Mouse (Mus musculus) lung, postnatal 0 days (tissue): Measurements from ENCODE around the gene Ccser2. TPM values are rescaled to one million over a fixed set of nuclear protein-coding genes. Genes with fewer than 3 reads are reported as not detected.
A peak's percentile ranks its signal among the peaks of the same experiment; 100 is the strongest.

Experiments used
- ATAC-seq: fragments of 200-750 bp; cut with Nextera tagmentation; 2 replicates; pipeline ENCODE4 v1.8.0; 2017; ENCODE audit warnings: moderate library complexity
- DNase-seq: peaks from one replicate; pipeline ENCODE4 v3.0.0-alpha.2; 2016; ENCODE audit warnings: low spot score
- H3K27ac ChIP-seq: fragments of 300-500 bp; sonication (generic); 2 replicates; pipeline ENCODE4 v1.5.1; 2014; ENCODE audit warnings: antibody characterized with exemption, mild to moderate bottlenecking, low read length, mixed read lengths
- H3K27me3 ChIP-seq: fragments of 300-500 bp; sonication (generic); replicated peaks from 2 replicates; pipeline ENCODE4 v1.6.1; 2014; ENCODE audit warnings: low read length, mixed read lengths; ENCODE audit not compliant: insufficient read depth
- H3K36me3 ChIP-seq: fragments of 300-500 bp; sonication (generic); 2 replicates; pipeline ENCODE4 v1.6.1; 2014; ENCODE audit warnings: low read length, mixed read lengths; ENCODE audit not compliant: insufficient read depth
- H3K4me1 ChIP-seq: fragments of 300-500 bp; sonication (generic); 2 replicates; pipeline ENCODE4 v1.6.1; 2014; ENCODE audit warnings: antibody characterized with exemption, low read depth, low read length, mixed read lengths; ENCODE audit not compliant: insufficient read depth
- H3K4me2 ChIP-seq: fragments of 300-500 bp; sonication (generic); replicated peaks from 2 replicates; pipeline ENCODE4 v1.6.1; 2014; ENCODE audit warnings: low read depth, mild to moderate bottlenecking, low read length, moderate library complexity, mixed read lengths
- H3K4me3 ChIP-seq: fragments of 300-500 bp; sonication (generic); 2 replicates; pipeline ENCODE4 v1.5.1; 2014; ENCODE audit warnings: low read depth, low read length
- H3K9ac ChIP-seq: fragments of 300-500 bp; sonication (generic); replicated peaks from 2 replicates; pipeline ENCODE4 v1.6.1; 2014; ENCODE audit warnings: low read depth, mild to moderate bottlenecking
- H3K9me3 ChIP-seq: fragments of 300-500 bp; sonication (generic); 2 replicates; pipeline ENCODE4 v1.6.1; 2016; ENCODE audit warnings: low read length, mixed read lengths
- CTCF ChIP-seq: IDR thresholded peaks from 2 replicates; pipeline ENCODE4 v1.5.1; 2016; ENCODE audit warnings: antibody characterized with exemption, mild to moderate bottlenecking
- EP300 ChIP-seq: IDR thresholded peaks from 2 replicates; pipeline ENCODE4 v1.6.1; 2016; ENCODE audit warnings: antibody characterized with exemption, mild to moderate bottlenecking, control low read depth
- WGBS: fragments of 180-500 bp; shearing (Covaris S2); extraction: QIAGEN DNeasy Blood & Tissue Kit; methylation state at CpG from one replicate; pipeline ENCODE4 v1.1.7; 2014; 5-methylcytosine and 5-hydroxymethylcytosine counted together
- polyA plus RNA-seq: library from polyadenylated mRNA; unstranded; fragments of >200 nt; fragmentation: Nextera tagmentation; extraction: Ambion mirVana; gene quantifications from 2 replicates; pipeline ENCODE4 v1.2.1, GENCODE M21; 2015

Ccser2 gene
- polyA plus RNA-seq, 1 experiment from 2014 or later, result 48.0 TPM

DNA sequence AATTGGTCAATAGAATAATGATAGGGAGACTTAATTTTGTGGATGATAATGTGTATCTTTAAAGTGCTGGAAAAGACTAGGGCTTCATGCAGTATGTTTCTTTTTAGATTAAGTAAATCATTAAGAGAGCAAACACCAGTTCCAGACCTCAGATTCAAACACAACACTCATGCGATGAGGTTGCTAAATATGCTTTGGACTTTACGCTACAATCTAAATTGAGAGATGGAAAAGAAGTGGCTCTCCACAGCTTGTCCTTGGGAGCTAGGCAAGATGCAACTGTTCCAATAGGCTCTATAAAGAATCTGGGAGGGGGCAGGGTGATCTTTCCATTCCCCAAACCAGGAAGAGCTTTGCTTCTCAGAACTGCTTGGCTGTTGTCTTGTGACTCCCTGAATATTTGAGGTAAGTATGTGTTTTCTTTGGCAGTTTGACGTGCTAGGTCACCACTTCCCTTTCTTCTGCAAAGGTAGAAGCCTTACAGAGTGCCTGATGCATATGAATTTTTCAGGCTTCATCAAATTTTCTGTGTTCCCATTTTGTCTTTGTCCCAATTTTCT, 1.4 kb upstream of the Ccser2 start:
- ATAC-seq, result no peak
- Histone ChIP-seq H3K27ac (no peak overlapping the region), H3K36me3 (no peaks in the 10 kb centered on the region), H3K4me3 (no peak overlapping the region), H3K27me3 (no peaks in the 10 kb centered on the region), H3K4me2 (no peak overlapping the region), H3K4me1 (no peaks in the 10 kb centered on the region), H3K9ac (no peak overlapping the region), H3K9me3 (no peaks in the 10 kb centered on the region)
- TF ChIP-seq EP300 (no peak), CTCF (no peak)
- 65% methylated on average over 3 of the region's 3 CpGs for WGBS
- DNase-seq, result peak; percentile 41

- DNase-seq, result peak; percentile 40
These were observed 425 bp downstream of the Ccser2 start for GRCm38 (mm10) chr14:36968076-36968627.

DNA sequence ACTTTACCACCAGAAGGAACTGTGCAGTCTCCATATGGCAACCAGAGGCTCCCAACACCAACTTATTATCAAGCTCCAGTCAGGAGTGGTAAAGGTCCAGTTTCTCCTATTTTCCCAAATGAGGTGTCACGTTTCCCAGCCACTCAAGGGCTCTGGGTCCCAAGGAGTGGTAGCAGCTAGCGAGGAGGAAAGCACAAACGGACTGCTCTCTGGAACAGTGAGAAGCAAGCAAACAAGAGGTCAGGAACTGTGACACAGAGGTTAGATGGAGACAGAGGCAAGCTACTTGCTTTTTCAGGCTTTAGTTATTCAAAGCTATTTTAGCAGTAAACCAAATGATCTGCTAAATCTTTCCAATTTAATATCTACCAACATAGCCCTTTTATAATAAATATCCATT, 3.2 kb downstream of the Ccser2 start:
- no peak for TF ChIP-seq EP300
- no peak for TF ChIP-seq CTCF
- H3K4me3 ChIP-seq, result no peak overlapping the region
- H3K4me1 ChIP-seq, result no peaks in the 10 kb centered on the region
- H3K4me2 ChIP-seq, result no peak overlapping the region
- ATAC-seq (no peak), DNase-seq (no peak)
- WGBS, result 40% methylated on average over 3 of the region's 3 CpGs
- no peak overlapping the region for H3K27ac ChIP-seq
- no peaks in the 10 kb centered on the region for H3K27me3 ChIP-seq
- no peaks in the 10 kb centered on the region for H3K36me3 ChIP-seq
- no peaks in the 10 kb centered on the region for H3K9me3 ChIP-seq
- H3K9ac ChIP-seq, result no peak overlapping the region

More at GRCm38 (mm10) chr14:36968076-36968627, 425 bp downstream of the Ccser2 start:
- Histone ChIP-seq H3K27me3 (no peaks in the 10 kb centered on the region), H3K4me1 (no peaks in the 10 kb centered on the region), H3K27ac (peak overlapping the region; percentile 79), H3K36me3 (no peaks in the 10 kb centered on the region), H3K9ac (peak overlapping the region; percentile 71), H3K4me3 (peak overlapping the region; percentile 81), H3K4me2 (peak overlapping the region; percentile 79), H3K9me3 (no peaks in the 10 kb centered on the region)
- WGBS, result under 1% methylated on average over 19 of the region's 49 CpGs
- peak; percentile 72 for ATAC-seq
- TF ChIP-seq CTCF (no peak), EP300 (no peak)

GRCm38 (mm10) chr14:36962477-36962876, 6.1 kb downstream of the Ccser2 start:
- Histone ChIP-seq H3K9ac (no peak overlapping the region), H3K4me1 (no peaks in the 10 kb centered on the region), H3K27me3 (no peaks in the 10 kb centered on the region), H3K4me2 (no peak overlapping the region), H3K9me3 (no peaks in the 10 kb centered on the region), H3K4me3 (no peak overlapping the region), H3K27ac (no peak overlapping the region), H3K36me3 (no peaks in the 10 kb centered on the region)
- 84% methylated on average over 2 of the region's 2 CpGs for WGBS
- TF ChIP-seq CTCF (no peak), EP300 (no peak)
- ATAC-seq, result no peak
- DNase-seq, result no peak

- H3K4me3 ChIP-seq, result no peak overlapping the region
- H3K4me2 ChIP-seq, result no peak overlapping the region
- H3K27ac ChIP-seq, result no peak overlapping the region
- DNase-seq (no peak), ATAC-seq (no peak)
- TF ChIP-seq CTCF (no peak), EP300 (no peak)
- no peaks in the 10 kb centered on the region for H3K36me3 ChIP-seq
- 78% methylated on average over 6 of the region's 6 CpGs for WGBS
- H3K9ac ChIP-seq, result no peak overlapping the region
- peaks cover under 1% of the 10 kb centered on the region; the same call in 1 of the 2 replicates for H3K4me1 ChIP-seq
- no peaks in the 10 kb centered on the region for H3K27me3 ChIP-seq
- H3K9me3 ChIP-seq, result no peaks in the 10 kb centered on the region
These were observed 10.9 kb downstream of the Ccser2 start for GRCm38 (mm10) chr14:36957719-36958118.

DNA sequence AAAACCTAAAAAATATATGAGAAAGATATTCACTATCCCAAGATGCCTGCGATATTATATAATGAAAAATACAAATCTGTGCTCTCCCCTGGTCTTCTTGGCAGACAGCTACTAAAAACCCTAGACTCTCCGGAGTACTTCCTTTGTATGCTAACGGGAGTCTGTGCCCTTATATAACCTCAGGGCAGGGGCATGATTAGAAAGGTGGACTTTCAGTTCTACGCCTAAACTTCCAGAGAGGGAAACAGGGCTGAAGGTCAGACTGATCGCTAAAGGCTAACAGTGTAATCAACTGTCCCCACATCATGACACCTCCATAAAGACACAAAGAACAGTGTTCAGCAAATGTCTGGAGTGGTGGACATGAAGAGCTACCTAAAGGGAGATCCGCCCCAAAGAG, 11.3 kb downstream of the Ccser2 start:
- no peak for TF ChIP-seq EP300
- no peak for TF ChIP-seq CTCF
- Histone ChIP-seq H3K9me3 (no peaks in the 10 kb centered on the region), H3K27ac (no peak overlapping the region), H3K4me2 (no peak overlapping the region), H3K9ac (no peak overlapping the region), H3K4me3 (no peak overlapping the region), H3K27me3 (no peaks in the 10 kb centered on the region), H3K4me1 (peaks cover 5% of the 10 kb centered on the region; the same call in 1 of the 2 replicates), H3K36me3 (no peaks in the 10 kb centered on the region)
- 62% methylated on average over 6 of the region's 6 CpGs for WGBS
- ATAC-seq (no peak), DNase-seq (no peak)
